Mouse (Mus musculus): ENCODE data around the gene BC028528.
"Not testable (repeated sequence)": the region's sequence is repeated elsewhere in the genome, so short reads cannot be mapped to it uniquely, and the experiment has no call there.

The BC028528 gene

GRCm38 (mm10) chr3:95891211-95892065 is at the start of gene BC028528:
BC028528 (minus strand) TSS chr3:95892005.
- DNase-seq (ENCODE audit: low read depth, low spot score), result no peak

DNA sequence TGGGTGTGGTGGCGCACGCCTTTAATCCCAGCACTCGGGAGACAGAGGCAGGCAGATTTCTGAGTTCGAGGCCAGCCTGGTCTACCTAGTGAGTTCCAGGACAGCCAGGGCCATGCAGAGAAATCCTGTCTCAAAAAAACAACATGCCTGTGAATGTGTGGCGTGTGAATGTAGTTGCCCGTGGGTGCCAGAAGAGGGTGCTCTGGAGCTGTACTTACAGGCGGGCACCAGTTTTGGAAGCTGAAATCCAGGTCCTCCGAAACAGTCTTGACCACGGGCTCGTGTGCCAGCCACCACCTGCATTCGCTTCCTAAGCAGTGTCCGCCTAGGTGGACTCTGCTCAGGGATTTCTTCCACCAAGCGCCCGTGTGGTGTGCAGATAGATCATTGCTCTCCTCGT is 47.0 kb upstream of the BC028528 start:
- no peak for DNase-seq (ENCODE audit: low read depth, low spot score)

DNA sequence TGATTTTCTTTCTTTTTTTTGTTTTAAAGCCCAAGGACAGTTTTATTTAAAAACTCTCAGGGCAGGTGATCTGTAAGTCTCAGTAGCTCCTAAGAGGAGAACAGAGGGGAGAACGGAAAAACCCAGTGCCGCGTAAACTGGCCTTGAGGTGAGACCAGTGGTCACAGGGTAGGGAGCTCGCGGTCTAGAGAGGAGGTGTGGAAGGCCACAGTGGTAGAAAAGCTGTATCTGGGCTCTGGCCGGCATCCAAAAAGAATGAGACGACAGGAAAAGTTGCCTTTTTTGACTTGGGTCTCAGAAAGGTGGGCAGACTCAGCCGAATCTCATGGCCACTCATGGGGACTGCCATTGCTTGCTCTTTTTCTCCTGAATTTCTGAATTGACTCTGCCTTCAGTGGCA is 46.4 kb upstream of the BC028528 start:
- DNase-seq (ENCODE audit: low read depth, low spot score), result no peak

DNA sequence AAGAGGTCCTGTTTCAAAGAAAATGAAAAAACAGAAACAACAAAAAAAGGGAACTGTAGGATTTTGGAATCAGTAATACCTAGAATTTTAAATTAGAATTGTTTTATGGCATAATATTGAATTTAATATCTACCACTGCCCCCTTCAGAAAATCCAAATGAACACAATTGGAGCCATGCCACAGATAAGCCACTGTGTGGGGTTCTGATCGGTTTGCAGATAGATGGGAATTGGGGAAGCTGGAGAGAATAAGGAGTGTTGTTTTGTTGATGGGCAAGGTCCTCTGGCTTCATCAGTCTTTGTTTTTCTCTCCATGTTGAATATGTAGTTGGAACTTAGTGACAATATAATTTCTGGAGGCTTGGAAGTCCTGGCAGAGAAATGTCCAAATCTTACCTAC is 42.6 kb upstream of the BC028528 start:
- DNase-seq (ENCODE audit: low read depth, low spot score), result no peak

GRCm38 (mm10) chr3:95933111-95933750 is 41.4 kb upstream of the BC028528 start:
- DNase-seq (ENCODE audit: low read depth, low spot score), result no peak

- DNase-seq (ENCODE audit: low read depth, low spot score), result no peak
Observed at GRCm38 (mm10) chr3:95932566-95932965, 40.8 kb upstream of the BC028528 start.

GRCm38 (mm10) chr3:95932157-95932556 is 40.4 kb upstream of the BC028528 start:
- no peak for DNase-seq (ENCODE audit: low read depth, low spot score)

GRCm38 (mm10) chr3:95931471-95931870 is 39.7 kb upstream of the BC028528 start:
- no peak for DNase-seq (ENCODE audit: low read depth, low spot score)

DNA sequence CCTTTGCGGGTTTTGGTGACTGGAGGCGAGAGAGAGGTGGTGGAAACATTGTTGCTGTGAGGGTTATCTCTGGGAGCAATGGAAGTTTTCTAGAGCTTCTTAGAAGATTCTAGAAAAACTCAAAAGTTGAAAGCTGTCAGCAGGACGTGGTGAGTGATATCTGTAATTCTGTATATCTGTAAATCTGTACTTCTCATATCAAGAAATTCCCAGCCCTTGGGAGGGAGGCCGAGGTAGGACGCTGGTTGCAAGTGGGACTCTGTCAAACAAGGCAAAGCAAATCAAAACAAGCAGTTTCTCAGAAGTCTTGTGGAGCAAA is 38.6 kb upstream of the BC028528 start:
- DNase-seq (ENCODE audit: low read depth, low spot score), result no peak

DNA sequence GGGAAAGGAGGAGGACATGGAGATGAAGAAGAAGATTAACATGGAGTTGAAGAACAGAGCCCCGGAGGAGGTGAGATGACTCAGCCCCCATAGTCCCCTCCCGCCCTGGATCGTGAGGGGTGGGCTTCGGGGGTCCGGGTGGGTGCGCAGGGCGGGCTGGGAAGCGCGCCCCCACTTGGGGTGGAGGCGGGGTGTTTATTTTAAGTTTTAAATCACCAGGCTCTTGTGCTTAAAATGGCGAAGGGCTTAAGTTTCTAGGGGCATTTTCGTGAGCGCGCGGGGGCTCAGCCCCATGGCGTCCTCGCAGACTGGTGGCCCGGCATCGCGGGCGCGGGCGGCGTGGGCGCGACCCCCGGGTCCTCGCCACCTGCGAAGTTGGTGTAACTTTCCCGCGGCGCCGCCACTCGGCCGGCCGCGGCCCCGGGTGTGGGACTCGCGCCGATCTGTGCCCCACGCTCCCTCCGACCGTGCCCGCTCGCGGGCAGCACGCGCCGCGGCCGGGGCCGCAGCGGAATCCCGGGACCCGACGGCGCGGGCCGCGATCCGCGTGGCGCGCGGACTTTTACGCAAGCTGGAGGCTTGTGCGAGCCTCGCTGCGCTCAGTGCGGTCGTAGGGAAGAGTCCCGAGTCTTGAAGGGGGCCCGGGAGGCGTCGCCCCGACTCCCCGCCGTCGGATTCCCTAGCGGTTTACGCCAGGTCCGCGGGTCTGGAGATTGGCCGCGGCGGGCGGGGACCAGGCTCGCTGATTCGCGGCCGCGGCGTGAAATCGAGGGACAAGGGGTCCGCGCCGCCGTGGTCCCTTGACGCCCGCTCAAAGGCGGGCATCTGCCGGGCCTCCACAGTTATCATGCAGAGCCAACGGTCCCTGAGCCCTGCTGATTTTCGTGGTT is 38.0 kb upstream of the BC028528 start:
- peak; percentile 42 for DNase-seq (ENCODE audit: low read depth, low spot score)

GRCm38 (mm10) chr3:95928658-95929503 is 37.1 kb upstream of the BC028528 start, which contains the start of gene Anp32e:
Anp32e (plus strand) TSS chr3:95929246.
- peak; percentile 98 for DNase-seq (ENCODE audit: low read depth, low spot score)

- no peak for DNase-seq (ENCODE audit: low read depth, low spot score)
Observed at GRCm38 (mm10) chr3:95928261-95928657, 36.5 kb upstream of the BC028528 start.

- DNase-seq (ENCODE audit: low read depth, low spot score), result no peak
Observed at GRCm38 (mm10) chr3:95925087-95925486, 33.3 kb upstream of the BC028528 start.

- no peak for DNase-seq (ENCODE audit: low read depth, low spot score)
Observed at GRCm38 (mm10) chr3:95924185-95924584, 32.4 kb upstream of the BC028528 start.

GRCm38 (mm10) chr3:95923429-95923828 is 31.6 kb upstream of the BC028528 start:
- not testable (repeated sequence) for DNase-seq (ENCODE audit: low read depth, low spot score)

- DNase-seq (ENCODE audit: low read depth, low spot score), result not testable (repeated sequence)
Observed at GRCm38 (mm10) chr3:95920532-95920931, 28.7 kb upstream of the BC028528 start.

DNA sequence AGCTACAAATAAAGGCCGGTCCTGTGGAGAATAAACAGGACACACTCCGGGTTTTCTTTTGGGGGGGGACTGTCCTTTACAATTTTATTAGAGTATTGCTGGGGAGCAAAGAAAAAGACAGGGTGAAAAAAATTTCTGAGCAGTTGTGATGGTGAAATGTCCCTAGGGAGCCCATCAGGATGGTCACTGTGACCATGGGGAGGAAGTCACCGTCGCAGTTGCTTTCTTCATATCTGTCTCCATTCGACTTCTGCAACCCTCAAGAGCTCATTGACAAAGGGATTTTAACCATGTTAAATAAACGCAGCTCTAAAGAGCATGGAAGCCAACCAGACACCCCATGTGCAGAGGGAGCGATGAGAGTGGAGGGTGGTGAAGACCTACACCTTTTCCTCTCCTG is 25.0 kb upstream of the BC028528 start:
- DNase-seq (ENCODE audit: low read depth, low spot score), result no peak

- no peak for DNase-seq (ENCODE audit: low read depth, low spot score)
Observed at GRCm38 (mm10) chr3:95914706-95915105, 22.9 kb upstream of the BC028528 start.

DNA sequence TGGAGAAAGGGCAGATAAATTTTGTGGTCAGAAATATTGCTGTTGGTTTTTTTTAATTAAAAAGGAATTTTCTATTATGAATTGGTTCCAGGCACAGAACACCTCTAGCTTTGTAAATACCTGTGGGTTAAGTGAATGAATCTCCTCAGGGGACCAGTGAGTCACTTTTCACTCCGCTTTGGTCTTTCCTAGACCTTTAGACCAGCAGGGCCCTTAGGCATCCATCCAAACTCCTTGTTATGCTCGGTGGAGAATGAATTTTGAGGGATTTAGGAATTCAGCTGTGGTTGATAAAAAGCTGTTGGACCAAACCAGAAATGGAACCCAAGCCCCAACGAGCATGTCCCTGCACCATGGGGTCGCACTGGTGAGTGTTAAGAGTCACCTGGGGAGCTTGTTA is 15.8 kb upstream of the BC028528 start:
- no peak for DNase-seq (ENCODE audit: low read depth, low spot score)

GRCm38 (mm10) chr3:95906860-95907259 is 15.1 kb upstream of the BC028528 start:
- no peak for DNase-seq (ENCODE audit: low read depth, low spot score)

GRCm38 (mm10) chr3:95905940-95906492 is 14.2 kb upstream of the BC028528 start:
- DNase-seq (ENCODE audit: low read depth, low spot score), result no peak

All from embryo, embryonic 11.5 days (tissue).